Mouse (Mus musculus) CH12.LX (cell line): ENCODE data around the gene Zfp329. TPM values are rescaled to one million over a fixed set of nuclear protein-coding genes. Genes with fewer than 3 reads are reported as not detected.

ENCODE experiments used
- DNase-seq: peaks from one replicate; pipeline ENCODE4 v3.0.0-alpha.2; 2013; ENCODE audit errors: extremely low read depth
- H3K27ac ChIP-seq: 2 replicates; pipeline ENCODE4 v1.5.1; 2012; ENCODE audit warnings: low read depth, mild to moderate bottlenecking, control low read depth, moderate library complexity; ENCODE audit not compliant: insufficient read depth
- H3K27me3 ChIP-seq: replicated peaks from 2 replicates; pipeline ENCODE3; 2012; ENCODE audit warnings: inconsistent platforms
- H3K36me3 ChIP-seq, 2 experiments: replicated peaks in 1 of 2; 2 replicates each; pipeline versions ENCODE3 to v1.6.1; 2012; ENCODE audit warnings: inconsistent platforms in 1 of 2, low read length in 1 of 2, mild to moderate bottlenecking in 1 of 2, mixed read lengths in 1 of 2, moderate library complexity in 1 of 2; ENCODE audit not compliant: control insufficient read depth in 1 of 2, insufficient read depth in 1 of 2
- H3K4me1 ChIP-seq, 2 experiments: 2 replicates each; pipeline ENCODE4 v1.6.1; 2012; ENCODE audit warnings: inconsistent platforms in 1 of 2, moderate library complexity in 1 of 2; ENCODE audit not compliant: insufficient read depth in 2 of 2, control insufficient read depth in 1 of 2
- H3K4me2 ChIP-seq: 2 replicates; pipeline ENCODE4 v1.6.1; 2012; ENCODE audit warnings: low read depth, mild to moderate bottlenecking, control low read depth; ENCODE audit not compliant: poor library complexity, insufficient read depth, severe bottlenecking
- H3K4me3 ChIP-seq, 3 experiments: fragments of 150-350 bp in 1 of 3; sonication (generic) in 1 of 3; replicated peaks in 1 of 3; 2 replicates each; pipeline versions ENCODE3 to v1.5.1; 2011 to 2012; ENCODE audit warnings: low read depth in 2 of 3, low read length in 2 of 3, mild to moderate bottlenecking in 2 of 3, moderate library complexity in 2 of 3, control low read depth in 1 of 3, improper control_type of control experiment in 1 of 3, inconsistent platforms in 1 of 3, mixed read lengths in 1 of 3; ENCODE audit not compliant: poor library complexity in 1 of 3
- H3K79me2 ChIP-seq: replicated peaks from 2 replicates; pipeline ENCODE4 v1.6.1; 2012; ENCODE audit warnings: mild to moderate bottlenecking, moderate library complexity; ENCODE audit not compliant: control insufficient read depth, poor library complexity, insufficient read depth, severe bottlenecking; ENCODE audit errors: extremely low read depth
- H3K9ac ChIP-seq: 2 replicates; pipeline ENCODE4 v1.6.1; 2012; ENCODE audit warnings: low read depth, mild to moderate bottlenecking, control low read depth, moderate library complexity; ENCODE audit not compliant: insufficient read depth
- H3K9me3 ChIP-seq: replicated peaks from 2 replicates; pipeline ENCODE3; 2012; ENCODE audit warnings: low read length, inconsistent platforms, mixed read lengths
- CTCF ChIP-seq, 2 experiments: IDR thresholded peaks in 1 of 2; conservative IDR thresholded peaks in 1 of 2; 2 replicates each; pipeline ENCODE4 v1.5.1; 2011 to 2012; ENCODE audit warnings: low read depth in 2 of 2, low read length in 2 of 2, improper control_type of control experiment in 1 of 2, inconsistent platforms in 1 of 2, mild to moderate bottlenecking in 1 of 2, moderate library complexity in 1 of 2
- ELF1 ChIP-seq: IDR thresholded peaks from 2 replicates; pipeline ENCODE4 v1.6.1; 2014; ENCODE audit warnings: low read depth, mild to moderate bottlenecking, inconsistent platforms, low read length, improper control_type of control experiment
- EP300 ChIP-seq: IDR thresholded peaks from 2 replicates; pipeline ENCODE4 v1.6.1; 2011; ENCODE audit warnings: low read length, improper control_type of control experiment
- GABPA ChIP-seq: IDR thresholded peaks from 2 replicates; pipeline ENCODE4 v1.6.1; 2012; ENCODE audit warnings: low read depth, low read length, improper control_type of control experiment, inconsistent platforms; ENCODE audit not compliant: insufficient replicate concordance
- HCFC1 ChIP-seq: IDR thresholded peaks from 2 replicates; pipeline ENCODE4 v1.6.1; 2012; ENCODE audit warnings: low read depth, mild to moderate bottlenecking, inconsistent platforms, low read length, improper control_type of control experiment
- IRF4 ChIP-seq: IDR thresholded peaks from 2 replicates; pipeline ENCODE4 v1.6.1; 2014; ENCODE audit warnings: low read depth, mild to moderate bottlenecking, inconsistent platforms, low read length, improper control_type of control experiment
- JUND ChIP-seq: conservative IDR thresholded peaks from 2 replicates; pipeline ENCODE4 v1.6.1; 2011; ENCODE audit warnings: low read depth, low read length, improper control_type of control experiment
- KAT2A ChIP-seq: IDR thresholded peaks from 2 replicates; pipeline ENCODE4 v1.6.1; 2012; ENCODE audit warnings: low read length, improper control_type of control experiment, inconsistent platforms; ENCODE audit not compliant: insufficient replicate concordance
- MAFK ChIP-seq: IDR thresholded peaks from 2 replicates; pipeline ENCODE4 v1.6.1; 2011; ENCODE audit warnings: low read length, improper control_type of control experiment; ENCODE audit not compliant: insufficient replicate concordance
- MAZ ChIP-seq: IDR thresholded peaks from 2 replicates; pipeline ENCODE4 v1.6.1; 2012; ENCODE audit warnings: low read depth, mild to moderate bottlenecking, inconsistent platforms, low read length, improper control_type of control experiment, moderate library complexity
- MXI1 ChIP-seq: IDR thresholded peaks from 2 replicates; pipeline ENCODE4 v1.6.1; 2011; ENCODE audit warnings: mild to moderate bottlenecking, low read depth, low read length, improper control_type of control experiment
- MYC ChIP-seq: IDR thresholded peaks from 2 replicates; pipeline ENCODE4 v1.6.1; 2011; ENCODE audit warnings: low read depth, mild to moderate bottlenecking, improper control_type of control experiment, low read length
- NELFE ChIP-seq: IDR thresholded peaks from 2 replicates; pipeline ENCODE4 v1.6.1; 2011; ENCODE audit warnings: low read depth, low read length, improper control_type of control experiment
- NRF1 ChIP-seq: IDR thresholded peaks from 2 replicates; pipeline ENCODE4 v1.6.1; 2014; ENCODE audit warnings: low read depth, mild to moderate bottlenecking, inconsistent platforms, low read length, improper control_type of control experiment, moderate library complexity
- PAX5 ChIP-seq: IDR thresholded peaks from 2 replicates; pipeline ENCODE4 v1.6.1; 2012; ENCODE audit warnings: low read length, inconsistent platforms, mixed read lengths
- POLR2AphosphoS2 ChIP-seq: IDR thresholded peaks from 2 replicates; pipeline ENCODE4 v1.6.1; 2011; ENCODE audit warnings: low read depth, low read length, improper control_type of control experiment
- RCOR1 ChIP-seq: conservative IDR thresholded peaks from 2 replicates; pipeline ENCODE4 v1.6.1; 2012; ENCODE audit warnings: low read depth, mild to moderate bottlenecking, inconsistent platforms, low read length, improper control_type of control experiment
- TCF12 ChIP-seq: IDR thresholded peaks from 2 replicates; pipeline ENCODE4 v1.6.1; 2014; ENCODE audit warnings: low read depth, mild to moderate bottlenecking, inconsistent platforms, low read length, improper control_type of control experiment
- USF2 ChIP-seq: conservative IDR thresholded peaks from 2 replicates; pipeline ENCODE4 v1.6.1; 2011; ENCODE audit warnings: low read depth, low read length, improper control_type of control experiment
- ZC3H11A ChIP-seq: IDR thresholded peaks from 2 replicates; pipeline ENCODE4 v1.6.1; 2012; ENCODE audit warnings: low read depth, mild to moderate bottlenecking, inconsistent platforms, low read length, improper control_type of control experiment
- ZMIZ1 ChIP-seq: IDR thresholded peaks from 2 replicates; pipeline ENCODE4 v1.6.1; 2012; ENCODE audit warnings: low read depth, mild to moderate bottlenecking, inconsistent platforms, low read length, improper control_type of control experiment
- ZNF384 ChIP-seq: IDR thresholded peaks from 2 replicates; pipeline ENCODE4 v1.6.1; 2012; ENCODE audit warnings: low read depth, low read length, improper control_type of control experiment, inconsistent platforms
- dilution Hi-C: fragments of 300-500 bp; cut with MboI; formaldehyde crosslinking; loops from 2 replicates; pipeline ENCODE4 v1.14.3; 2020; ENCODE audit warnings: low sequenced_read_pairs; ENCODE audit not compliant: extremely low pct_unique_long_range_greater_than_20kb, extremely low pct_ligation_motif_present
- in situ Hi-C: fragments of 300-500 bp; cut with MboI; formaldehyde crosslinking; loops from 3 replicates; pipeline ENCODE4 v1.14.3; 2019; ENCODE audit warnings: low sequenced_read_pairs, low pct_ligation_motif_present, low pct_unique_long_range_greater_than_20kb, mixed read lengths
- polyA plus RNA-seq: library from polyadenylated mRNA; unstranded; fragments of >175 nt; gene quantifications from 2 replicates; pipeline ENCODE4 v1.2.1, GENCODE M21; 2012; ENCODE audit warnings: low read depth; ENCODE audit not compliant: insufficient read length
- total RNA-seq, 2 experiments: library from RNA; depleted of rRNA; stranded (reverse); fragments of 300-350 nt in 1 of 2; fragments of >200 nt in 1 of 2; gene quantifications; 2 replicates each; pipeline ENCODE4 v1.2.3; 2012 to 2014

Gene Zfp329
- total and polyA plus RNA-seq, 3 experiments = 3.9 to 4.5 (median 4.5) TPM

DNA sequence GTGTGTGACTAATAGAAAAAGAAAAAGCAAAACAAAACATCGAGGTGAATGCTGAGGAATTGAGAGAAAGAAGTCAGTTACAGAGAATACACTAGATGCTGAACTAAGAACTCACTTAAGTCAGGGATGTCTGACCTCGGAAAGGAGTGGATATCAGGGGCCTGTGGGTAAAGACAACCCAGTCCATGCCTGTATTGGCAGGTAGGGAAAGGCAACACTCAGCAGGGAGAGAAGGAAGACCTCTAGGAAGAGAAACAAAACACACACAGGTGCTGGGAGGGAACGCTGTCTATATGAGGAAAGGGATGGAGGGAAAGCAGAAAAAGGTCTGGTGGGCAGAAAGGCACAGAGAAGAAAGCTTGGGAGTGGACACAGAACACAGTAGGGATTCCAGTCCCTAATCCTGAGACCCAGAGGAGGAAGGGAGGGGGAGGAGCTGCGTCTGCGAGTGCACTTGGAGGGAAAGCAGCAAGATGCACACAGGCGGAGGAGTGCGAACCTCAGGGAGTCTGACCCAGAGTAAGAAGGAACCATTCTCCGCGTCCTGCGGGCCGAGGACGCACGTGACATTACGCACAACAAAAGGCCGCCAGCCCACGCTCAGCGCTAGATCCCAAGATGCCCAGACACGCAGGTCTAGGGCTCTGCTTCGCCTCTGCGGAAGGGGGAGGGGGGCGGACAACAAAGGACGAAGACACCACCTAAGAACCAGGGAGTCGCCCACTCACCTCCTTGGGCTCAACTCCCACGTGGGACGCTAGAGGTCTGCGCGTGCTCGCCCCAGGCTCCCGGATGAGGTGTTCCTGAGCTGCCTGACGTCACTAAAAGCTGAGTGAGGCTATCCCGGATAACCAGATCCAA, 15.6 kb downstream of the Zfp329 start, which contains the start of gene Zscan18:
TSS of gene Zscan18 (minus strand) at position 770 of the 861 bp plus-strand sequence.
- dilution Hi-C loops = no loop called here
- no peak for DNase-seq
- Histone ChIP-seq H3K9me3 (no peaks in the 10 kb centered on the region), H3K4me1 (no peaks in the 10 kb centered on the region), H3K27me3 (no peaks in the 10 kb centered on the region), H3K9ac (no peak within 1 kb of the TSS), H3K79me2 (no peaks in the 10 kb centered on the region), H3K36me3 (peaks cover 6 to 31% of the 10 kb centered on the region in 2 experiments), H3K27ac (no peak within 1 kb of the TSS), H3K4me3 (no peak within 1 kb of the TSS), H3K4me2 (no peak within 1 kb of the TSS)
- in situ Hi-C loops = no loop called here
- no peak for TF ChIP-seq POLR2AphosphoS2
- TF ChIP-seq IRF4 = no peak
- TF ChIP-seq EP300 = no peak

DNA sequence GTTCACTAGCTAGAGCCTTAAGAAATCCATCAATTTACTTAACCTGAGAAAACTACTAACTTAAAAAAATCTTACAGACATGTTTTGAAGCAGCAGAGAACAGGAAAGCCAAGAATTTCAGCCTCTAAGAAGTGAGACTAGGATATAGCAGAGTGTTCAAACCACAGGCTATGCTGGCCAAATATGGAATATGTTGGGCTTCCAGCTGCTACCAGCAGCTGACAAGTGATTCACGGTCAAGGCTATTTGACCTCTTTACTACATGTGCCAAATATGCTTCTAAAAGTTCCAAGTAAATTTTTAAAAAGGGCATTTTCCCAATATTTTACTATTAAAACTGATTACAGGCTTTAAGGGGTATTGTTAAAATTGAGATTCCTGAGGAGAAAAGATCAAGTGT, 19.1 kb downstream of the Zfp329 start:
- no peak for DNase-seq
- dilution Hi-C loops (no loop called here), in situ Hi-C loops (no loop called here)
- TF ChIP-seq MXI1 = no peak
- TF ChIP-seq CTCF (conservative IDR thresholded peaks at IDR 0.05 in 1 of 2, IDR thresholded peaks at IDR 0.05 in 1 of 2; ENCODE audit: low read depth in 2 of 2, low read length in 2 of 2) = no peak
- TF ChIP-seq PAX5 = no peak
- no peak for TF ChIP-seq MAZ
- TF ChIP-seq ZMIZ1 = no peak
- no peak for TF ChIP-seq MAFK
- TF ChIP-seq HCFC1 = no peak
- TF ChIP-seq JUND = no peak
- no peak for TF ChIP-seq ELF1
- TF ChIP-seq NELFE = no peak
- TF ChIP-seq MYC = no peak
- TF ChIP-seq NRF1 = no peak
- no peak for TF ChIP-seq TCF12
- TF ChIP-seq RCOR1 = no peak
- no peak for TF ChIP-seq ZNF384
- no peak for TF ChIP-seq GABPA
- TF ChIP-seq USF2 = no peak
- no peak for TF ChIP-seq ZC3H11A
- no peak for TF ChIP-seq KAT2A
- no peaks in the 10 kb centered on the region for H3K79me2 ChIP-seq
- no peaks in the 10 kb centered on the region for H3K27me3 ChIP-seq
- H3K4me2 ChIP-seq = no peak overlapping the region
- peaks cover 2% of the 10 kb centered on the region for H3K9me3 ChIP-seq
- H3K4me3 ChIP-seq = no peak overlapping the region
- H3K27ac ChIP-seq = no peak overlapping the region
- H3K36me3 ChIP-seq = peaks cover 0 to 16% of the 10 kb centered on the region in 2 experiments
- no peaks in the 10 kb centered on the region for H3K4me1 ChIP-seq
- no peak overlapping the region for H3K9ac ChIP-seq
